Mouse (Mus musculus): ENCODE measurements around the gene Vamp8. TPM values are rescaled to one million over a fixed set of nuclear protein-coding genes. Genes with fewer than 3 reads are reported as not detected.

Vamp8 gene
- polyA plus RNA-seq (2015; fragmentation: Illumina TruSeq; extraction: RNeasy Lipid Tissue Mini Kit (QIAGEN cat#74804); ENCODE audit: insufficient read depth, low replicate concordance), result 177 TPM

DNA sequence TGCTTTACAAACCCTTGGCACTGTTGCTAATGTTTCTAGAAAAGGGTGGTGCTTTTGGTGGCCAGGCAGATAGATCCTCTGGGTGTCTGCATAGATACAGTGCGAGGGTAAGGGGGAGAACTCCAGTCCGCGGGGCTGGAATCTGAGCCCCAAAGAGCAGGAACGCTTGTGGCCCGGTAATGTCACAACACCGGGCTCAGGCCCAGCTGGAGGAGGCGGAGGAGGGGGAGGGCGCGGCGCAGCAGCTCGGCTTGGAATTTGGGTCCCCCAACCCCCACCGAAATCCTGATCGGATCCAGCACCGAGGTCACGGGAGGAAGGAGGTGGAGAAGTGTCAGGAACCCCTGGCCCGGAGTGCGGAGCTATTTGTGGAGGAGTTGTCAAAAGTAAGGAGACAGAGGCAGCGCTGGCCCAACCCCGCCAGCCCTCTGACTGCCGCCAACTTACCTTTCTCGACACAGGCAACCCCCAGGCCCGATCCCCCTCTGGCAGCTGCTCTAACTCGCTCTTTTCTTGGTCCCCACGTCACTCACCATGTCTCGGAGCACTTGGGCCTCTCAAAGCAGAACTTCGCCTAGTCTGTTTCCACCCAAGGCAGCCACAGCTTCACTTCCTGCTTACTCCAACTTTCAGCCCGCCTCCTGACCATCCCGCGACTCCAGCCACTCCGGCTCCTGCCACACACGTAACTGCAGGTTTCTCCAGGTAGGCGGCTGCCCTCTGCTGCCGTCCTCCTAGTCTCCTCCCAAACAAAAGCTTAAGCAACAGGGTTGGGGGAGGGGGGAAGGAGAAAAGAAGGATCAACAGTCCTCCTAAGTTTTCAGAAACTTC, at the start of gene Vamp8:
Gene Vamp8, minus strand, starts transcription at position 763 of the 831 bp plus-strand sequence.

DNA sequence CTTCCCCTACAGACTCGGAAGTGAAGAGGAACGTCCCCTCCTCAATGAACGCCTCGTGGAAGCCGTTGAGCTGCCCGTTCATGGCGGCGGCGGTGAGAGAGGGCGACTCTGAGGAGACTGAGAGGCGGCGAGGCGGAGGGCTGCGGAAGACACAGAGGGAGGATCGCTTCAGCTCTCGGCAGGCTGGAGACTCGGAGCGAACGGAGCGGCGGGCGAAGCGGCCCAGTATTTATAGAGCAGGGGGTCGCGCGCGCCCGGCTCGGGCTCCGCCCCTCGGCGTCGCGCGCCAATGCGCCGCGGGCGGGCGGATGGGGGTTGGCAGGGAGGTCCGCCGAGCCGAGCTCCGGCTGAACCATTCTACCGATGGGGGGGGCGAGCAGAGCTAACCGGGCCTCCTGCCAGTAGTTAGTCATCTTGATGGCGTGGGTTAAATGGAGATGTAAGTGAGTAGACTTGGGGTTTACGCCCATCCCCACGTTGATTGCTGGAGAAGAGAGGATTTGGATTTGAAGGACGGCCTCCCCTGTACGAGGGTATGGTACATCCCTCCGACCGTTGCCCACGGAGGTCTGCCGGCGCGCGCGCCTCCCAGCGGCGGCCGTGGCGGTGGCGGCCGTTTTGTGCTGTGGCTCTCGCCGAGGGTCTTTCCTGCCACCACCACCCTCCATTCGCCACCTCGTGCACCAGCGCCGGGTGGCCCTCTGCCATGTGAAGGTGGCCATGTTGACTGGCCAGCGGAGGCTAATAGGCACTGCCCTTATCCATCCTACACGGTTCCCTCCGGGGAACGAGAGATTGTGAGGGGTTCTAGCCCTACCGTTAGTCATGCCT, 49.1 kb upstream of the Vamp8 start, which contains the start of gene Mat2a:
Gene Mat2a, minus strand, starts transcription at position 204 of the 831 bp plus-strand sequence.

GRCm38 (mm10) chr6:72414076-72414756, 23.7 kb upstream of the Vamp8 start, which contains the start of gene Ggcx:
TSS of gene Ggcx (plus strand) at chr6:72414308.

GRCm38 (mm10) chr6:72380131-72380770, 10.3 kb downstream of the Vamp8 start, which contains the start of gene Vamp5:
TSS of gene Vamp5 (minus strand) at chr6:72380468.

DNA sequence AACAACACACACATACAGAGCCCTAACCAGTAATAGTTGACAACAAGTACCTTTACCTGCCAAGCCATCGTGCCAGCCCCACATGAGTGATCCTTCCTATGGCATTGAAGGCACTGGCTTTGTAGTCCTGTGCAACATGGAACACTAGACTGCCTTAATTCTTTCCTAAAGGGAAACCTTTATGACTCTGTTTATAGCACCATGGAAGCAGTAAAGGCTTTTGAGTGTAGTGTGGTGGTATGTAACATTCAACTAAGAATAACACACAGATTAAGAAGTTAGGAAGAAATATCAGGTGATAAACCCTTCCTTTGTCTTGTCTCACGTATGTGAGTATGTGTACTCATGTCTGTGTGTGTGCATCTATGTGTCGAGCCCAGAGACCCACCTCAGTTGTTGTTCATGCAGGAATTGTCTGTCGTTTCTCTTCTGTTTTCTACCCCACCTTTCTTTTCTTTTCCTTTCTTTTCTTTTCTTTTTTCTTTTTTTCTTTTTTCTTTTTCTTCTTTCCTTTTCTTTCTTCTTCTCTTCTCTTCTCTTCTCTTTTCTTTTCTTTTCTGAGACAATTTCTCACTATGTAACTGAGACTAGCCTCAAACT, 23.6 kb downstream of the Vamp8 start, which contains the start of gene Rnf181:
Gene Rnf181, minus strand, starts transcription at position 113 of the 600 bp plus-strand sequence.

GRCm38 (mm10) chr6:72355066-72355911, 35.2 kb downstream of the Vamp8 start, which contains the start of gene Tmem150a:
TSS of gene Tmem150a (plus strand) at chr6:72355447.

GRCm38 (mm10) chr6:72347166-72347941, 43.1 kb downstream of the Vamp8 start, which contains the start of gene 0610030E20Rik:
TSS of gene 0610030E20Rik (plus strand) at chr6:72347317.

DNA sequence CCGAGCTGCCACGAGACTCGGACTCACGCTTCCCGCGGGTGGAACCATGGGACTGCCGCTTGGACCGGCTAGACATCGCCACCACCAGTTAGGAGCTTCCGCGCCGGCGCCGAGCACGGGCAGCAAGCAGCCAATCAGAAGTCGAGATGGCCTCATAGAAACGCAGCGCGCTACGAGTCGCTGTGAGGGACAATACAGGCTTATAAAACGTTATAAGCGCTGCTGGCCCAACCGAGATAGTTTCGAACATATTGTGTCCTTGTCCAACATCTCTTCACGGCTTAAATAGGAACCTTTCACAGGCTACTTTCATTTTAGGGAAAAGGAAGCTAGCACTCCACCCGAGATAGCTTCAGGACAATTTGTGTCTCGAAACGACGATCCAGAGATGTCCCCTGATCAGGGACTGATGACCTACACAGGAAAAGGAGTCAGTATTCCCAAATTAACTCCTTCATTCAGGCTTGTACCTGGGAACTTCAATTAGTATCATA, 45.4 kb downstream of the Vamp8 start, which contains the start of gene Usp39:
Gene Usp39, minus strand, starts transcription at position 111 of the 494 bp plus-strand sequence.

Other genes with a start within 250 kb of the Vamp8 start
- 2.0 TPM for gene Atoh8, start 155.1 kb downstream of the Vamp8 start, polyA plus RNA-seq (2015; fragmentation: Illumina TruSeq; extraction: RNeasy Lipid Tissue Mini Kit (QIAGEN cat#74804); ENCODE audit: insufficient read depth, low replicate concordance)
- gene Sftpb, start 86.1 kb downstream of the Vamp8 start, polyA plus RNA-seq (2015; fragmentation: Illumina TruSeq; extraction: RNeasy Lipid Tissue Mini Kit (QIAGEN cat#74804); ENCODE audit: insufficient read depth, low replicate concordance), result not detected
- 41.6 TPM for gene Usp39, start 45.5 kb downstream of the Vamp8 start, polyA plus RNA-seq (2015; fragmentation: Illumina TruSeq; extraction: RNeasy Lipid Tissue Mini Kit (QIAGEN cat#74804); ENCODE audit: insufficient read depth, low replicate concordance)
- gene 0610030E20Rik, start 43.4 kb downstream of the Vamp8 start, polyA plus RNA-seq (2015; fragmentation: Illumina TruSeq; extraction: RNeasy Lipid Tissue Mini Kit (QIAGEN cat#74804); ENCODE audit: insufficient read depth, low replicate concordance), result 79.0 TPM
- gene Tmem150a, start 35.3 kb downstream of the Vamp8 start, polyA plus RNA-seq (2015; fragmentation: Illumina TruSeq; extraction: RNeasy Lipid Tissue Mini Kit (QIAGEN cat#74804); ENCODE audit: insufficient read depth, low replicate concordance), result 5.1 TPM
- gene Rnf181, start 23.7 kb downstream of the Vamp8 start, polyA plus RNA-seq (2015; fragmentation: Illumina TruSeq; extraction: RNeasy Lipid Tissue Mini Kit (QIAGEN cat#74804); ENCODE audit: insufficient read depth, low replicate concordance), result 188 TPM
- 41.5 TPM for gene Vamp5, start 10.2 kb downstream of the Vamp8 start, polyA plus RNA-seq (2015; fragmentation: Illumina TruSeq; extraction: RNeasy Lipid Tissue Mini Kit (QIAGEN cat#74804); ENCODE audit: insufficient read depth, low replicate concordance)
- 17.5 TPM for gene Ggcx, start 23.6 kb upstream of the Vamp8 start, polyA plus RNA-seq (2015; fragmentation: Illumina TruSeq; extraction: RNeasy Lipid Tissue Mini Kit (QIAGEN cat#74804); ENCODE audit: insufficient read depth, low replicate concordance)
- 337 TPM for gene Mat2a, start 48.9 kb upstream of the Vamp8 start, polyA plus RNA-seq (2015; fragmentation: Illumina TruSeq; extraction: RNeasy Lipid Tissue Mini Kit (QIAGEN cat#74804); ENCODE audit: insufficient read depth, low replicate concordance)
- gene Sh2d6, start 131.0 kb upstream of the Vamp8 start, polyA plus RNA-seq (2015; fragmentation: Illumina TruSeq; extraction: RNeasy Lipid Tissue Mini Kit (QIAGEN cat#74804); ENCODE audit: insufficient read depth, low replicate concordance), result not detected
- gene Capg, start 153.7 kb upstream of the Vamp8 start, polyA plus RNA-seq (2015; fragmentation: Illumina TruSeq; extraction: RNeasy Lipid Tissue Mini Kit (QIAGEN cat#74804); ENCODE audit: insufficient read depth, low replicate concordance), result 95.7 TPM
- 14.5 TPM for gene Elmod3, start 207.7 kb upstream of the Vamp8 start, polyA plus RNA-seq (2015; fragmentation: Illumina TruSeq; extraction: RNeasy Lipid Tissue Mini Kit (QIAGEN cat#74804); ENCODE audit: insufficient read depth, low replicate concordance)
- 3.6 TPM for gene Retsat, start 207.8 kb upstream of the Vamp8 start, polyA plus RNA-seq (2015; fragmentation: Illumina TruSeq; extraction: RNeasy Lipid Tissue Mini Kit (QIAGEN cat#74804); ENCODE audit: insufficient read depth, low replicate concordance)
- 109 TPM for gene Tgoln1, start 226.3 kb upstream of the Vamp8 start, polyA plus RNA-seq (2015; fragmentation: Illumina TruSeq; extraction: RNeasy Lipid Tissue Mini Kit (QIAGEN cat#74804); ENCODE audit: insufficient read depth, low replicate concordance)